Mouse (Mus musculus) monocyte, adult 2 months (primary cell): ENCODE measurements around the gene Sgip1.

ENCODE experiments used
- DNase-seq, 2 experiments: peaks; one replicate each; pipeline ENCODE4 v3.0.0; 2022; ENCODE audit warnings: low spot score in 2 of 2, low read depth in 1 of 2

Gene Sgip1

GRCm38 (mm10) chr4:102972071-102972470 is 231.0 kb downstream of the Sgip1 start:
- DNase-seq = no peak

GRCm38 (mm10) chr4:102974172-102974571 is 233.1 kb downstream of the Sgip1 start:
- DNase-seq = no peak

- no peak for DNase-seq
Measured at GRCm38 (mm10) chr4:102976290-102977275, 235.5 kb downstream of the Sgip1 start.

- DNase-seq = no peak
Measured at GRCm38 (mm10) chr4:102977778-102978321, 236.8 kb downstream of the Sgip1 start.

GRCm38 (mm10) chr4:102978440-102978839 is 237.3 kb downstream of the Sgip1 start, which contains the start of gene Tctex1d1:
Tctex1d1 (plus strand) TSS chr4:102978606.
- no peak for DNase-seq

- DNase-seq = no peak
Measured at GRCm38 (mm10) chr4:102979385-102979784, 238.3 kb downstream of the Sgip1 start.

- DNase-seq = no peak
Measured at GRCm38 (mm10) chr4:102981709-102982108, 240.6 kb downstream of the Sgip1 start.

GRCm38 (mm10) chr4:102986173-102986572 is 245.1 kb downstream of the Sgip1 start:
- DNase-seq = no peak

- no peak for DNase-seq
Measured at GRCm38 (mm10) chr4:102986917-102987316, 245.8 kb downstream of the Sgip1 start.

GRCm38 (mm10) chr4:102987325-102987724 is 246.2 kb downstream of the Sgip1 start:
- DNase-seq = no peak

- no peak for DNase-seq
Measured at GRCm38 (mm10) chr4:102987756-102988155, 246.7 kb downstream of the Sgip1 start.

GRCm38 (mm10) chr4:102988526-102988925 is 247.4 kb downstream of the Sgip1 start:
- no peak for DNase-seq

GRCm38 (mm10) chr4:102989391-102989790 is 248.3 kb downstream of the Sgip1 start:
- no peak for DNase-seq

- no peak for DNase-seq
Measured at GRCm38 (mm10) chr4:102990016-102990415, 248.9 kb downstream of the Sgip1 start.

- no peak for DNase-seq
Measured at GRCm38 (mm10) chr4:102990595-102991340, 249.7 kb downstream of the Sgip1 start.

- no peak for DNase-seq
Measured at GRCm38 (mm10) chr4:102991685-102992084, 250.6 kb downstream of the Sgip1 start.

- no peak for DNase-seq
Measured at GRCm38 (mm10) chr4:103004681-103005080, 263.6 kb downstream of the Sgip1 start.

- DNase-seq = no peak
Measured at GRCm38 (mm10) chr4:103005190-103005945, 264.3 kb downstream of the Sgip1 start.

GRCm38 (mm10) chr4:103006266-103006665 is 265.2 kb downstream of the Sgip1 start:
- DNase-seq = no peak

- DNase-seq = no peak
Measured at GRCm38 (mm10) chr4:103006943-103007418, 265.9 kb downstream of the Sgip1 start.

- DNase-seq = no peak
Measured at GRCm38 (mm10) chr4:103010734-103011133, 269.6 kb downstream of the Sgip1 start.
